Mouse (Mus musculus): Measurements from ENCODE around the gene 1810062G17Rik. TPM values are rescaled to one million over a fixed set of nuclear protein-coding genes. Genes with fewer than 3 reads are reported as not detected.

1810062G17Rik gene
- 1.6 and 2.2 TPM in 2 replicates for total RNA-seq (2017)

GRCm38 (mm10) chr3:36475532-36476087 lies at the start of gene 1810062G17Rik, which contains the start of gene Anxa5:
Gene 1810062G17Rik, plus strand, starts transcription at chr3:36475937.
Gene Anxa5, minus strand, starts transcription at chr3:36475894.
- peak; percentile 94 for ATAC-seq (ENCODE audit: extremely low read depth, insufficient number of reproducible peaks, low FRiP score, poor library complexity, severe bottlenecking)

- no peak for ATAC-seq (ENCODE audit: extremely low read depth, insufficient number of reproducible peaks, low FRiP score, poor library complexity, severe bottlenecking)
Observed at GRCm38 (mm10) chr3:36427386-36427785, 48.4 kb upstream of the 1810062G17Rik start.

DNA sequence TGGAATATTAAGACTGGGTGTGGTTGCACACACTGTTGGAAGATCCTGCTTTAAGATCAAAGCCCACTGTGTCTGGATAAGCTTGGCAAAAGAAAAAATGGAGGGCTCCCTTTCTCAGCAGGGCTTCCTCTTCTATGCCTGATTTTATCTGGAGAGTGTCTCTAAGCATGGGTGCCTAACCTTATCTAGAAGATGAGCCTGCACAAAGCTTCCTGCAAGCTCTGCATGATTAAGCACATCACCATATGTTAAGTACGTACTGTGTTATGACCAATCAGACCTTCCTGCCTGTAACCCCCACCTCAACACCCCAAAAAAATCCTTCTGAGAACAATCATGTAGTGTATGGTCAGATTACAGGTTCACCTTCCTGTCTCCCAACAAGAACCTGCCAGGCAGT lies 45.4 kb upstream of the 1810062G17Rik start:
- ATAC-seq (ENCODE audit: extremely low read depth, insufficient number of reproducible peaks, low FRiP score, poor library complexity, severe bottlenecking), result no peak

DNA sequence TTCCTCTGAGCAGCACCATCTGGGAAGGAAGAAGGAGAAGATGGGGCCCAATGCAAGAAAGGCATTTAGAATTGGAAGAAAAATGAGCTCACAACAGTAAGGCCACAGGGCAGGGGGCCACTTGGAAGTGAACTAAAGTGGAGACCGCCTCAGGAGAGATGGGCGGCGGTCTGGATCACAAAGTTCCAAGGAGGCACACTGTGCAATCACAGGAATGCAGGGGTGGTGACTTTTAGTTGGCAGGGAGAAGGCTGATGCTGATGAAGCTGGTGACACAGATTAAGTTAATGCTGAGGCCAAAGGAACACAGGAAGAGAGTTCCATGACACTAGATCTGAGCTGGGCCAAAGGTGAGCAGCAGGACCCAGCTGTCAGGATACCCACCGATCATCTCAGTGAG lies 35.5 kb upstream of the 1810062G17Rik start:
- no peak for ATAC-seq (ENCODE audit: extremely low read depth, insufficient number of reproducible peaks, low FRiP score, poor library complexity, severe bottlenecking)

- ATAC-seq (ENCODE audit: extremely low read depth, insufficient number of reproducible peaks, low FRiP score, poor library complexity, severe bottlenecking), result no peak
Observed at GRCm38 (mm10) chr3:36442426-36442825, 33.3 kb upstream of the 1810062G17Rik start.

DNA sequence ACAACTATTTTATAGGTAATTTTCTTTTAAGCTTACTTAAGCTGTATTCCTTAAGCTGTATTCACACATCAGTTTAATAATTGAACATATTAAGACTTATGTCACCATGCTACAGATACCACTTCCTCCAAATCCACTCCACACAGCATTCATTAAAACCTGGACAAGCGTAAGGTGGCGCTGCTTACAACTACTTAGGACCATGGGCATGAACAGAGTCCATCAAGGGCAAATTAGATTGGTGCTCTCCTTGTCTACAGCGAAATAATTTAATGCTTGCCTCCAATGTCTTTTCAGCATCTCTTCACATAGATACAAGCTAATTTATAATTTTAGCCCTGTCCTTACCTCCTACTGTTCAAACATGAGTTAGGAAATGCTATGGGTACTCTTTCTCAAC lies 29.7 kb upstream of the 1810062G17Rik start:
- ATAC-seq (ENCODE audit: extremely low read depth, insufficient number of reproducible peaks, low FRiP score, poor library complexity, severe bottlenecking), result no peak

DNA sequence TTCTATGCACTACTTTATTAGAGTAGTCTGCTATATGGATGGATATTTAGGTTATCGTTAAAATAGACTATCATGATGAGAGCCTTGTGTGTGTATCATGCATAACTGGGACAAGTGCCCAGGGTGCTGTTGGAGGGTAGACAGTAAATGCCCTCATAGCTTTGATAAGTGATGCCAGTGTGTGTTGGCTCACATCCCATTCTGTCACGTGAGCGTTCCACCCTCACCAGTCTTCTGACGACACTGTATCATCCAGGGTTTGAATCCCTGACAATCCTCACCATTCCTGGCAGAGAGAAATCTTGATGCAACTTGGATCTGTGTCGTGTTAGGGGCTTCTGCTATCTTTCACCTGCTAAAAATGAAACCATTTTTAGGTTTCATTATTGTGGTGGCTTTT lies 29.2 kb upstream of the 1810062G17Rik start:
- ATAC-seq (ENCODE audit: extremely low read depth, insufficient number of reproducible peaks, low FRiP score, poor library complexity, severe bottlenecking), result no peak

- no peak for ATAC-seq (ENCODE audit: extremely low read depth, insufficient number of reproducible peaks, low FRiP score, poor library complexity, severe bottlenecking)
Observed at GRCm38 (mm10) chr3:36446918-36447317, 28.8 kb upstream of the 1810062G17Rik start.

DNA sequence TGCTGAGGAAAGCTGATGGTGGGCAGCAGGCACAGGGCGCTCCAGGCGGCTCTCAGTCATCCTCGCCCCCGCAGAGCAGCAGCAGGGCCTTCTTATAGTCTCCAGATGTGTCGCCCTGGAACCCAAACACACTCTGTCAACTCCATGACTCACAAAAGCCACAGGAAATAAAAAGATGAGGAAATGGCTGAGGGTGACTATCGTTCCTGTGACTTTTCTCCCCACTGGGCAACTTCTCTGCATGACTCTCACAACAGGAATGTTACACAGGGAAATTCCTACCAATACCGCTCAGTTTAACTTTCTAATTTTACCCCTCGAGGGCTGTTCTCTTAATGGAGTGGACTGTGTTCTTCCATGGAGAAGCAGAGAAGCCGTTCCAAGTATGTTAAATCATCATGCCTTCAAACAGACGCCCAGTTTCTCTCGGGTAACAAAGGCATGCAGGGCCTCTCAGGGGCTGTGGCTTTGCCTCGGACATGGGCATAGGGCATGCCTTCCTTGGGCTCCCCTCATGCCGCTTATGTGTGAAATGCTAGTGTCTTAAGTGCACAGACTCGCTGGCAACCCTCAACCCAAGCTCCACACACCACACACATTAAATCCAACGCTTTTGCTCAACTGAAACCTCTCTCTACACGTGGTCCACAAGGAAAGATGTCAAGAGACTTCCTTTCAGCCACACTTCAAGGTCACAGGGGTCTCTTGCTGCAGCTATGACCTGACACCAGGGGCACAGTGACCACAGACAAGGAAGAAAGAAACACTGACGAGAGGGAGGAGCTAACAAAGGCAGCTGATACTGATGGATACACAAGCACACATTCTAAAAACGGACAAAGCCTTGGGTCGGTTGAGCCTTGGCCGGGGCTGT lies 26.2 kb upstream of the 1810062G17Rik start:
- no peak for ATAC-seq (ENCODE audit: extremely low read depth, insufficient number of reproducible peaks, low FRiP score, poor library complexity, severe bottlenecking)

- ATAC-seq (ENCODE audit: extremely low read depth, insufficient number of reproducible peaks, low FRiP score, poor library complexity, severe bottlenecking), result no peak
Observed at GRCm38 (mm10) chr3:36452502-36452901, 23.2 kb upstream of the 1810062G17Rik start.

DNA sequence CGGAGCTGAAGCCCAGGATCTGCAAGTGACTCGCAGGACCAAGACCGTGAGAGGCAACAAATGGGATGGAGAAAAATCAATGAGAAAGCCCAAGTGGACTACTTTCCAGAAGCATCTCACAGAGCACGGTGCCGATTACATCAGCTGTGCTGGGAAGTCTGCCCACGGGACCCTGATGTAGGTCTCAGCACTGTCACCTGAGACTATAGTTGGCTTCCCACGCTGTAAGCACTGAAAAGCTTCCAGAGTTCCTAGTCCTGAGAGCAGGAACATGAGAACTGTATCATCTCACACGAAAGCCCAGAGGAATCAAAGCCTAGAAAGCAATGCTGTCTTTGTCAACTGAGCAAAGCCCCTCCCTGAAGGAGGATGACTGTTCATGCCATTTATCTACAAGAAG lies 20.6 kb upstream of the 1810062G17Rik start:
- no peak for ATAC-seq (ENCODE audit: extremely low read depth, insufficient number of reproducible peaks, low FRiP score, poor library complexity, severe bottlenecking)

- no peak for ATAC-seq (ENCODE audit: extremely low read depth, insufficient number of reproducible peaks, low FRiP score, poor library complexity, severe bottlenecking)
Observed at GRCm38 (mm10) chr3:36455566-36455965, 20.2 kb upstream of the 1810062G17Rik start.

DNA sequence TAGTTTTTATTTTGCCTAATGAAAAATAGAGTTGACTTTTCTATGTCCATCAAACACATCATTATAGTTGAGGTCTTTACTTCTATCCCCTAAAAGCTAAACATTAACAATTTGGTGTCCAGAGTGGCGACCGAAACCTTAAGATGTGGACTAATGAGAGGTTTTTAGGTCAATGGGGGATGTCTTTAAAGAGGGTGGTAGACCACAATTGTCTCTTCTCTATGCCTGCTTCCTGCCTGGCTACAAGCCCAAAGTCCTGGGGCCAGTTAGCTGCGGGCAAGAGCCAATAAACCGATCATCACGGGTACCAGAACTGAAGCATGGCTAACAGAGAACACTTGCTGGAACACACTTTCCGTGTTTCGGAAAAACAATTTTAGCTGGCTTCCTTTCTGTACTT lies 15.0 kb upstream of the 1810062G17Rik start:
- no peak for ATAC-seq (ENCODE audit: extremely low read depth, insufficient number of reproducible peaks, low FRiP score, poor library complexity, severe bottlenecking)

- ATAC-seq (ENCODE audit: extremely low read depth, insufficient number of reproducible peaks, low FRiP score, poor library complexity, severe bottlenecking), result no peak
Observed at GRCm38 (mm10) chr3:36461819-36462218, 13.9 kb upstream of the 1810062G17Rik start.

GRCm38 (mm10) chr3:36462348-36462747 lies 13.4 kb upstream of the 1810062G17Rik start:
- no peak for ATAC-seq (ENCODE audit: extremely low read depth, insufficient number of reproducible peaks, low FRiP score, poor library complexity, severe bottlenecking)

- ATAC-seq (ENCODE audit: extremely low read depth, insufficient number of reproducible peaks, low FRiP score, poor library complexity, severe bottlenecking), result no peak
Observed at GRCm38 (mm10) chr3:36465538-36465937, 10.2 kb upstream of the 1810062G17Rik start.

DNA sequence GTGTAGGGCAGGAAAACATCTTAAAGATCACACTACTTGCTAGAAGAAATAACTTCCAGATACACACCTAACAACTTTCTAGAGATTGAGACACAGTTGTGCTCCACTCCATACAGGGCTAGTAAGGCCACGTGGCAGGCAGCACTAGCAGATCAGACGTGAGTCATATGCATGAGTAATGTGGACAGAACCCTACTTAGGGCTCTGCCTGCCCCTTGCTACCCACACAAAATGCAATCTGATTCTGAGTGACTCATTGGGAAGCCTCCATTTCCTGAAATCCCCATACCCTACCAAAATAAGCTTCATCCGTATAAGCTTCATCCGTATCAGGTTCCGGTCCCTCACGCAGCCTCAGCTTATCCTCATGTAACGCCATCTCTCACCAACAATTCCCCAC lies 8.1 kb upstream of the 1810062G17Rik start:
- no peak for ATAC-seq (ENCODE audit: extremely low read depth, insufficient number of reproducible peaks, low FRiP score, poor library complexity, severe bottlenecking)

DNA sequence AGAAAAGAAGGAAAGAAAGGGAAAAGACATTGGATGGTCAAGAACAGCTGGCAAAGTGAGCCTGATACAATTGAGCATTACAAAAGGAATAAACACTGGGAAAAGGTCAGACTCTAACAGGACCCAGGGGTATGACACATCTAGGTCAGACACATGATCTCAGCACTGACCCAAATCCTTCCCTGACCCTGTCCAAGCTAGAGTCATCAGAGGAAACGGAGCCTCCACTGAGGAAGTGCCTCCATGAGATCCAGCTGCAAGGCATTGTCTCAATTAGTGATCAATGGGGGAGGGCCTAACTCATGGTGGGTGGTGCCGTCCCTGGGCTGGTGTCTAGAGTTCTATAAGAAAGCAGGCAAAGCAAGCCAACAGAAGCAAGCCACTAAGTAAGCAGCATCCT lies 6.9 kb upstream of the 1810062G17Rik start:
- ATAC-seq (ENCODE audit: extremely low read depth, insufficient number of reproducible peaks, low FRiP score, poor library complexity, severe bottlenecking), result no peak

DNA sequence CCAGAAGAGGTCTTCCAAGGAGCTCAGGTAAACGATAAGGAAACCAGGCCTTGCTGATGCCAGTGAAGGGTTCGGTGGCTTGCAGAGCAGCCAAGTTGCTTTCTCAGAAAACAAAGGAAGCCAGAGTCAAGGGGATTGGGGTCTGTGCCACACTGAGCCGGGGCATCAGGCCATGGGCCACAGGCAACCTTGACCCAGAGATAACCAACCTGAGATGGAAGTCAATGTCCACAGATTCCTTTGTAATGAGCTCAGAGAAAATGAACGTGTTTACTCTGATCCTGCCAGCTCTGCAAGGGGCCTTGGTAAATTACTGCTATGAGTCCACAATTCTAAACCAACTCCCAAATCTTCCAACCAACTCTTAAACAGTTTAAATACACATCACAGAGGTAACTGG lies 3.9 kb upstream of the 1810062G17Rik start:
- no peak for ATAC-seq (ENCODE audit: extremely low read depth, insufficient number of reproducible peaks, low FRiP score, poor library complexity, severe bottlenecking)

DNA sequence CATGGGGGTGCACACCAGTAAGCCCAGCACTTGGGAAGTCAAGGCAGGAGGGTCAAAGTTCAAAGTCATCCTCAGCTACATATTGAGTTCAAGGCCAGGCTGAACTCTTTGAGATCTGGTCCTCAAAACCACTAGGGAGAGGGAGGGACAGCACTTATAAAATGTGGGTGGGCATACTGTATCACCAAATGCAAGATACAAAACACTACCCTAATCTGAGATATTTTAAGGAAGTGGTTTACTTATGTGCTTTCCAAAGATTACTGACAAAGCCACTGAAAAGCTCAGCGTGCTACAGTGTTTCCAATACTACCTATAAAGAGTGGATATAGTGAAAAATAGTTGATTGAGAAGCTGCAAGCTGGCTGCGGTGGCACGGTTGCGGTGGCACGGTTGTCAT lies 2.5 kb upstream of the 1810062G17Rik start:
- ATAC-seq (ENCODE audit: extremely low read depth, insufficient number of reproducible peaks, low FRiP score, poor library complexity, severe bottlenecking), result no peak
